Mouse (Mus musculus): ENCODE measurements at regions not wholly inside any gene's neighbourhood (a gene's known extent, or its start where the extent isn't known, plus 50 kb on each side); places are given as distances from the start of the nearest gene placed in this dataset.

DNA sequence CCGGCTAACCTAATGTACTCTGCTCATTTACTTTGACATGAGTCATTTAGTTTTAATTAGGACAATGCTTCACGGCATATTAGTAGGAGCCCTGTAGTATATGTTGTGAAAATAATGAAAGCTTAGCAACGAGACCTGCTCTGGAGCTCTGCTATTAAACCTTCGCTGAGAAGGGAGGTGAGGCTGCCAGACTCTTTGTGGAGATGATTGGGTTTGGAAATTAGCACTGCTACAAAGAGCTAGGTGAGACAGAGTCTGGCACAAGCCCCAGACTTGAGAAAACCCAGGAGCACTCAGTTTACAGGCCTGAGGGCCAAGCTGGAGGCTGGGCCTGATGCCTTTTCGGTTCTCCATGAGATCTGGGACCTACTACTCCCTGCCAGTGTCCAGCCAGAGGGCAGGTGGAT, 72.3 kb upstream of the Cacna1e start:
- no peak for TF ChIP-seq POLR2A (IDR thresholded peaks at IDR 0.05; ENCODE audit: low read depth, low read length)
- TF ChIP-seq CTCF (IDR thresholded peaks at IDR 0.05; ENCODE audit: borderline replicate concordance, insufficient read depth, low read length), result no peak

Data from embryonic fibroblast, embryonic 13.5 days (primary cell).